Comparison of ENCODE assay signal across 9 mouse cellular contexts in genomic region chr11:88107365-88107764, GRCm38 (mm10). TPM values are rescaled to one million over a fixed set of nuclear protein-coding genes. Genes with fewer than 3 reads are reported as not detected.
DNase-seq lines count a peak whose midpoint lies in the region; ATAC-seq and TF ChIP-seq lines count a peak whose summit lies in the region.
"Had no signal": no experiment of that assay in that cellular context is flagged by ENCODE, and none has a peak within 500 bp of the region (broad histone marks: within the 10 kb centered on the region; RNA-seq: fewer than 3 reads in every experiment).

No protein-coding gene starts in this region.

- no peaks in the 10 kb centered on the region for H3K9me3 ChIP-seq in lung, postnatal 0 days (ENCODE audit: low read length)

- 30% methylated on average over 4 of the region's 4 CpGs for WGBS in lung, postnatal 0 days

- no peak for ATAC-seq in lung, postnatal 0 days
- ATAC-seq in neutrophil, adult 5-6 weeks (ENCODE audit: extremely low read depth, insufficient number of reproducible peaks, low FRiP score, poor library complexity, severe bottlenecking), result peak; percentile 80

- peak; percentile 50 to 75 for DNase-seq in heart, adult 18-20 months
- no peak for DNase-seq in heart, postnatal 25 days (ENCODE audit: low spot score)
- peak; percentile 59 for DNase-seq in lung, postnatal 25 days (ENCODE audit: low spot score)
- no peak for DNase-seq in lung, postnatal 0 days (ENCODE audit: low spot score)
- DNase-seq in right cerebral cortex, postnatal 4 days, result no peak
- no peak for DNase-seq in embryo, embryonic 10 days (ENCODE audit: low spot score)
- DNase-seq: cerebellum, adult 9-10 months had no signal

- TF ChIP-seq CTCF in lung, postnatal 0 days (IDR thresholded peaks at IDR 0.05), result no peak
- TF ChIP-seq CTCF in embryonic fibroblast, embryonic 13.5 days (IDR thresholded peaks at IDR 0.05; ENCODE audit: borderline replicate concordance, insufficient read depth, low read length), result no peak

- H3K4me1 ChIP-seq in lung, postnatal 0 days (ENCODE audit: insufficient read depth, low read depth, low read length), result no peaks in the 10 kb centered on the region
- H3K4me1 ChIP-seq in embryonic fibroblast, embryonic 13.5 days (ENCODE audit: control insufficient read depth, insufficient read depth, low read length), result peaks cover 22% of the 10 kb centered on the region

- H3K9ac ChIP-seq in lung, postnatal 0 days (replicated peaks; ENCODE audit: low read depth), result no peak overlapping the region

- TF ChIP-seq EP300 in lung, postnatal 0 days (IDR thresholded peaks at IDR 0.05), result no peak

- TF ChIP-seq POLR2A in embryonic fibroblast, embryonic 13.5 days (IDR thresholded peaks at IDR 0.05; ENCODE audit: low read depth, low read length), result no peak

- intact Hi-C loops in heart, postnatal 25 days (cut with DNase I), result no loop called here

- H3K27me3 ChIP-seq in lung, postnatal 0 days (replicated peaks; ENCODE audit: insufficient read depth, low read length), result no peaks in the 10 kb centered on the region

- H3K4me3 ChIP-seq in lung, postnatal 0 days (ENCODE audit: low read depth, low read length), result no peak overlapping the region
- H3K4me3 ChIP-seq in embryonic fibroblast, embryonic 13.5 days (ENCODE audit: insufficient read depth, low read length), result no peak overlapping the region

- no peak overlapping the region for H3K4me2 ChIP-seq in lung, postnatal 0 days (replicated peaks; ENCODE audit: low read depth, low read length)

- no peak overlapping the region for H3K27ac ChIP-seq in lung, postnatal 0 days (ENCODE audit: low read length)
- peak overlapping the region; percentile 12; the same call in 1 of the 2 replicates for H3K27ac ChIP-seq in embryonic fibroblast, embryonic 13.5 days (ENCODE audit: insufficient read depth, low read length)

- H3K36me3 ChIP-seq in lung, postnatal 0 days (ENCODE audit: insufficient read depth, low read length), result no peaks in the 10 kb centered on the region

RNA-seq across cellular contexts. Expression of gene Cuedc1, which starts 9.5 kb away (rescaled TPM):
- total RNA-seq in heart, adult 18-20 months (2021), result 10 to 100 TPM; 40.0 to 43.8 TPM
- total RNA-seq in heart, postnatal 25 days (2021), result 10 to 100 TPM; 50.4 to 55.1 TPM
- 14.6 TPM in 2 replicates for polyA plus RNA-seq in lung, postnatal 0 days (2015; fragmentation: Nextera tagmentation; extraction: Ambion mirVana)
- 29.6 and 31.8 TPM in 2 replicates for polyA plus RNA-seq in embryonic fibroblast, embryonic 13.5 days (2011; ENCODE audit: insufficient read length, low read depth, missing spikeins)
- total RNA-seq in neutrophil, adult 5-6 weeks (2017), result 6.3 and 7.1 TPM in 2 replicates

RNA-seq across cellular contexts. Expression of gene Vezf1, which starts 39.3 kb away (rescaled TPM):
- total RNA-seq in heart, adult 18-20 months (2021), result 10 to 100 TPM; 35.0 to 38.4 TPM
- 10 to 100 TPM; 40.7 to 45.3 TPM for total RNA-seq in heart, postnatal 25 days (2021)
- polyA plus RNA-seq in lung, postnatal 0 days (2015; fragmentation: Nextera tagmentation; extraction: Ambion mirVana), result 26.8 TPM in 2 replicates
- 44.6 and 46.1 TPM in 2 replicates for polyA plus RNA-seq in embryonic fibroblast, embryonic 13.5 days (2011; ENCODE audit: insufficient read length, low read depth, missing spikeins)
- total RNA-seq in neutrophil, adult 5-6 weeks (2017), result 45.5 and 47.7 TPM in 2 replicates

Comparison
In these comparisons a context has a peak if more than half of its experiments do, and no peak if none do; other contexts are left out.
1. DNase-seq: peak in heart, adult 18-20 months (2 of 2) and lung, postnatal 25 days (single experiment); none in heart, postnatal 25 days (single experiment), lung, postnatal 0 days (single experiment), right cerebral cortex, postnatal 4 days (single experiment) and embryo, embryonic 10 days (single experiment).